Mouse (Mus musculus) heart, adult 2 months (tissue): ENCODE results near the gene Ctnna2. TPM values are rescaled to one million over a fixed set of nuclear protein-coding genes. Genes with fewer than 3 reads are reported as not detected.

Experiments
- DNase-seq, 2 experiments: peaks; one replicate each; pipeline ENCODE4 v3.0.0; 2021
- H3K27ac ChIP-seq: fragments of 200-600 bp; 2 replicates; pipeline ENCODE4 v1.8.1; 2022
- H3K27me3 ChIP-seq: fragments of 200-500 bp; 2 replicates; pipeline ENCODE4 v1.6.1; 2012; ENCODE audit warnings: mild to moderate bottlenecking, low read length, inconsistent platforms, mixed read lengths; ENCODE audit not compliant: control insufficient read depth, insufficient read depth
- H3K36me3 ChIP-seq: fragments of 200-500 bp; 2 replicates; pipeline ENCODE4 v1.6.1; 2012; ENCODE audit warnings: low read length, inconsistent platforms; ENCODE audit not compliant: control insufficient read depth, insufficient read depth
- H3K4me1 ChIP-seq: fragments of 200-500 bp; 2 replicates; pipeline ENCODE4 v1.6.1; 2011; ENCODE audit warnings: low read length; ENCODE audit not compliant: control insufficient read depth, insufficient read depth
- H3K4me3 ChIP-seq: fragments of 200-600 bp; 2 replicates; pipeline ENCODE4 v1.8.1; 2022
- H3K79me2 ChIP-seq: fragments of 200-500 bp; replicated peaks from 2 replicates; pipeline ENCODE4 v1.6.1; 2012; ENCODE audit warnings: mild to moderate bottlenecking, inconsistent platforms, low read length, moderate library complexity, mixed read lengths; ENCODE audit not compliant: control insufficient read depth, insufficient read depth
- H3K9ac ChIP-seq: fragments of 200-500 bp; 2 replicates; pipeline ENCODE4 v1.6.1; 2012; ENCODE audit warnings: low read depth, mild to moderate bottlenecking, control low read depth, inconsistent platforms, low read length, mixed read lengths
- CTCF ChIP-seq: fragments of 200-600 bp; IDR thresholded peaks from 2 replicates; pipeline ENCODE4 v1.8.1; 2022; ENCODE audit warnings: antibody characterized with exemption, mild to moderate bottlenecking, moderate library complexity
- EP300 ChIP-seq: fragments of 200-500 bp; IDR thresholded peaks from 2 replicates; pipeline ENCODE4 v1.6.1; 2011; ENCODE audit warnings: low read depth, low read length, control low read depth; ENCODE audit not compliant: insufficient read depth
- POLR2A ChIP-seq: fragments of 200-500 bp; IDR thresholded peaks from 2 replicates; pipeline ENCODE4 v1.6.1; 2011; ENCODE audit warnings: mild to moderate bottlenecking, low read depth, low read length, control low read depth; ENCODE audit not compliant: insufficient read depth
- WGBS: fragments of 180-500 bp; shearing (Covaris S2); methylation state at CpG from one replicate; pipeline ENCODE4 v1.1.7; 2018; 5-methylcytosine and 5-hydroxymethylcytosine counted together
- intact Hi-C: fragments of 180-260 bp; cut with DNase I; formaldehyde crosslinking; loops from one replicate; pipeline ENCODE4 v1.15.1; 2025
- polyA plus RNA-seq: library from polyadenylated mRNA; depleted of rRNA; stranded (reverse); fragments of >200 nt; gene quantifications from 2 replicates; pipeline ENCODE4 v1.2.3, GENCODE M21; 2012
- total RNA-seq, 2 experiments: library from RNA; stranded (reverse); gene quantifications; 2 replicates each; pipeline ENCODE4 v1.2.3; 2021

Ctnna2 gene
- total and polyA plus RNA-seq, 3 experiments: 0.06 TPM; not detected in 2

- Histone ChIP-seq H3K4me1 (no peaks in the 10 kb centered on the region), H3K27ac (no peak overlapping the region), H3K4me3 (no peak overlapping the region), H3K9ac (no peak overlapping the region), H3K27me3 (no peaks in the 10 kb centered on the region), H3K36me3 (no peaks in the 10 kb centered on the region), H3K79me2 (no peaks in the 10 kb centered on the region)
- WGBS: 86% methylated on average over 3 of the region's 3 CpGs
- TF ChIP-seq EP300 (no peak), CTCF (no peak)
- intact Hi-C loops: no loop called here
- DNase-seq: no peak
Measured at GRCm38 (mm10) chr6:77468058-77468457, 511.4 kb downstream of the Ctnna2 start.

- no peak overlapping the region for H3K27ac ChIP-seq
- DNase-seq: peak in 1 of 2 experiments; percentile 30
- no peak overlapping the region for H3K4me3 ChIP-seq
- H3K4me1 ChIP-seq: no peaks in the 10 kb centered on the region
- no peaks in the 10 kb centered on the region for H3K36me3 ChIP-seq
- H3K27me3 ChIP-seq: no peaks in the 10 kb centered on the region
- TF ChIP-seq POLR2A: no peak
- TF ChIP-seq CTCF: no peak
- no peak for TF ChIP-seq EP300
- intact Hi-C loops: no loop called here
- H3K79me2 ChIP-seq: no peaks in the 10 kb centered on the region
- no peak overlapping the region for H3K9ac ChIP-seq
- WGBS: 29% methylated on average over 1 of the region's 1 CpGs
Measured at GRCm38 (mm10) chr6:77462737-77463136, 516.8 kb downstream of the Ctnna2 start.

GRCm38 (mm10) chr6:77457919-77458318, 521.6 kb downstream of the Ctnna2 start:
- Histone ChIP-seq H3K9ac (no peak overlapping the region), H3K79me2 (no peaks in the 10 kb centered on the region), H3K27me3 (no peaks in the 10 kb centered on the region), H3K4me3 (no peak overlapping the region), H3K27ac (no peak overlapping the region), H3K4me1 (no peaks in the 10 kb centered on the region), H3K36me3 (no peaks in the 10 kb centered on the region)
- TF ChIP-seq EP300 (no peak), POLR2A (no peak), CTCF (no peak)
- no peak for DNase-seq
- intact Hi-C loops: loop anchor here (10.0 kb wide), 1 partner anchor 117 kb away; no protein-coding TSS in a partner anchor
- WGBS: 83% methylated on average over 2 of the region's 2 CpGs

- Histone ChIP-seq H3K27me3 (no peaks in the 10 kb centered on the region), H3K9ac (no peak overlapping the region), H3K36me3 (no peaks in the 10 kb centered on the region), H3K79me2 (no peaks in the 10 kb centered on the region), H3K4me1 (no peaks in the 10 kb centered on the region), H3K27ac (no peak overlapping the region), H3K4me3 (no peak overlapping the region)
- intact Hi-C loops: no loop called here
- WGBS: 71% methylated on average over 1 of the region's 1 CpGs
- DNase-seq: no peak
- TF ChIP-seq EP300 (no peak), CTCF (no peak), POLR2A (no peak)
Measured at GRCm38 (mm10) chr6:77446861-77447260, 532.6 kb downstream of the Ctnna2 start.

- Histone ChIP-seq H3K36me3 (no peaks in the 10 kb centered on the region), H3K27me3 (no peaks in the 10 kb centered on the region), H3K27ac (no peak overlapping the region), H3K79me2 (no peaks in the 10 kb centered on the region), H3K4me1 (no peaks in the 10 kb centered on the region), H3K4me3 (no peak overlapping the region), H3K9ac (no peak overlapping the region)
- WGBS: 81% methylated on average over 11 of the region's 11 CpGs
- DNase-seq: no peak
- intact Hi-C loops: no loop called here
- TF ChIP-seq CTCF (no peak), EP300 (no peak), POLR2A (no peak)
Measured at GRCm38 (mm10) chr6:77443906-77444305, 535.6 kb downstream of the Ctnna2 start.

- H3K4me3 ChIP-seq: no peak overlapping the region
- H3K79me2 ChIP-seq: no peaks in the 10 kb centered on the region
- H3K36me3 ChIP-seq: no peaks in the 10 kb centered on the region
- no peaks in the 10 kb centered on the region for H3K4me1 ChIP-seq
- no peak for DNase-seq
- no peak overlapping the region for H3K27ac ChIP-seq
- intact Hi-C loops: no loop called here
- no peaks in the 10 kb centered on the region for H3K27me3 ChIP-seq
- WGBS: 71% methylated on average over 5 of the region's 5 CpGs
- no peak overlapping the region for H3K9ac ChIP-seq
- no peak for TF ChIP-seq EP300
- TF ChIP-seq CTCF: no peak
- TF ChIP-seq POLR2A: no peak
Measured at GRCm38 (mm10) chr6:77441051-77441450, 538.4 kb downstream of the Ctnna2 start.

- H3K27me3 ChIP-seq: no peaks in the 10 kb centered on the region
- no peak overlapping the region for H3K4me3 ChIP-seq
- 57% methylated on average over 4 of the region's 4 CpGs for WGBS
- no peak for TF ChIP-seq EP300
- no peak for TF ChIP-seq CTCF
- TF ChIP-seq POLR2A: no peak
- H3K27ac ChIP-seq: no peak overlapping the region
- intact Hi-C loops: no loop called here
- H3K4me1 ChIP-seq: no peaks in the 10 kb centered on the region
- H3K36me3 ChIP-seq: no peaks in the 10 kb centered on the region
- DNase-seq: no peak
- no peak overlapping the region for H3K9ac ChIP-seq
- no peaks in the 10 kb centered on the region for H3K79me2 ChIP-seq
Measured at GRCm38 (mm10) chr6:77430381-77430780, 549.1 kb downstream of the Ctnna2 start.
